Mouse (Mus musculus) C2C12 (cell line): Measurements from ENCODE around the gene Syt17. TPM values are rescaled to one million over a fixed set of nuclear protein-coding genes. Genes with fewer than 3 reads are reported as not detected.

Experiments
- H3K27me3 ChIP-seq: one replicate; pipeline ENCODE4 v1.6.1; 2011; ENCODE audit not compliant: control insufficient read depth, insufficient read depth, insufficient read length
- H3K36me3 ChIP-seq: one replicate; pipeline ENCODE4 v1.6.1; 2011; ENCODE audit not compliant: control insufficient read depth, insufficient read depth
- H3K4me3 ChIP-seq: one replicate; pipeline ENCODE4 v1.5.1; 2011; ENCODE audit warnings: mild to moderate bottlenecking, control low read depth; ENCODE audit not compliant: poor library complexity, insufficient read depth, severe bottlenecking
- H3K79me2 ChIP-seq: one replicate; pipeline ENCODE4 v1.6.1; 2011; ENCODE audit not compliant: control insufficient read depth, insufficient read depth
- H3K79me3 ChIP-seq: one replicate; pipeline ENCODE4 v1.6.1; 2011; ENCODE audit warnings: low read depth, control low read depth
- H3ac ChIP-seq: one replicate; pipeline ENCODE3; 2011; ENCODE audit warnings: low read depth; ENCODE audit not compliant: control insufficient read depth, insufficient read length
- CEBPB ChIP-seq: IDR thresholded peaks from one replicate; pipeline ENCODE4 v1.6.1; 2011; ENCODE audit warnings: low read depth, mild to moderate bottlenecking, control low read depth, moderate library complexity
- CTCF ChIP-seq: IDR thresholded peaks from one replicate; pipeline ENCODE4 v1.5.1; 2011; ENCODE audit not compliant: control insufficient read depth, insufficient read depth, insufficient read length
- FOSL1 ChIP-seq: IDR thresholded peaks from one replicate; pipeline ENCODE4 v1.8.0; 2011; ENCODE audit warnings: mild to moderate bottlenecking, low read length; ENCODE audit not compliant: poor library complexity, insufficient read depth, severe bottlenecking
- MAX ChIP-seq: IDR thresholded peaks from one replicate; pipeline ENCODE4 v1.6.1; 2011; ENCODE audit warnings: mild to moderate bottlenecking, control low read depth
- MYOD1 ChIP-seq: IDR thresholded peaks from one replicate; pipeline ENCODE4 v1.6.1; 2011; ENCODE audit warnings: low read depth; ENCODE audit not compliant: control insufficient read depth, insufficient read length
- MYOG ChIP-seq: IDR thresholded peaks from one replicate; pipeline ENCODE4 v1.6.1; 2011; ENCODE audit not compliant: control insufficient read depth, insufficient read length; ENCODE audit errors: extremely low read depth
- USF1 ChIP-seq: IDR thresholded peaks from one replicate; pipeline ENCODE4 v1.6.1; 2011; ENCODE audit warnings: low read depth, mild to moderate bottlenecking, control low read depth, moderate library complexity
- polyA plus RNA-seq: library from polyadenylated mRNA; unstranded; fragments of >200 nt; fragmentation: generic; extraction: Trizol; gene quantifications from one replicate; pipeline ENCODE4 v1.2.1, GENCODE M21; 2012; ENCODE audit warnings: missing spikeins

Gene Syt17
- polyA plus RNA-seq, 1 experiment = 5.3 TPM

DNA sequence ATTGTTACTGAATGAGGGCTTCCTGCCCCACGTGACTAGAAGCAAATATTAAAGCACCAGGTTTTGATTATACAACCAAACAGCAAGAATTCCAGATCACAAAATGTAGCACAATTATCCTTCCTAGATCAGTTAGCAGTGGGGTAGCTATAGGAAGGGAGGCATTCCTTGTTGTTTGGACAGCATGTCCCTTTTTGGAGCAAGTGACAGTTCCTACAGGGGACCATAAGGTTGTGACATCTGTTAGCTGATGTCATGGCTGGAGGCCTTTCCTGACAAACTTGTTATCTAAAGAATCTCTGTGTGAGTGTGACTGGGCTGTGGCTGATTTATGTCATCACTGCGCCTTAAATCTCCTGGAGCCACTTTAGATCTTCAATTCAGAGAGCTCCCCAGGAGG is 97.2 kb downstream of the Syt17 start:
- H3ac ChIP-seq = no peak overlapping the region
- no peaks in the 10 kb centered on the region for H3K79me3 ChIP-seq
- no peak for TF ChIP-seq USF1
- no peak for TF ChIP-seq FOSL1
- TF ChIP-seq MAX = no peak
- no peak for TF ChIP-seq CTCF
- TF ChIP-seq MYOG = no peak
- no peak for TF ChIP-seq CEBPB
- TF ChIP-seq MYOD1 = no peak
- no peaks in the 10 kb centered on the region for H3K27me3 ChIP-seq
- no peak overlapping the region for H3K4me3 ChIP-seq
- no peaks in the 10 kb centered on the region for H3K36me3 ChIP-seq
- no peaks in the 10 kb centered on the region for H3K79me2 ChIP-seq

DNA sequence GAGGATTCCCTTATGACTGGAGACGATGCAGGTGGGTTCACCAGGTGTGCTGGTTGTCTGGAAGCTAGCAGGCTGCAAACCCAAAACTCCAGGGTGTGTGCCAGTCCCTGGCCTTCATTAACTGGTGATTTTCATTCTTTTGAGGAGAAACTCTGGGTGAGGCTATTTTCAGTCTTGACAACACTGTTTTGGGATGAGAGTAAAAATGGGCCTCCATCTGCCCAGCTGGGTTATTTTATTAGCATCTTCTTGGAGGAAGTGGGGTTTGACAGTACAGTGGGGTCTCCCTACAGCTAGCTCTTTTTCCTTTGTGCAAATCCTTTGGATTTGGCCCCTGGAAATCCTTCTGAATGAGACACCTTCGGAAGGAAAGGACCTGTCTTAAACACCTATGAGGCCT is 101.1 kb downstream of the Syt17 start:
- H3K36me3 ChIP-seq = no peaks in the 10 kb centered on the region
- no peak overlapping the region for H3K4me3 ChIP-seq
- no peak overlapping the region for H3ac ChIP-seq
- no peaks in the 10 kb centered on the region for H3K27me3 ChIP-seq
- TF ChIP-seq MYOG = no peak
- no peaks in the 10 kb centered on the region for H3K79me3 ChIP-seq
- no peaks in the 10 kb centered on the region for H3K79me2 ChIP-seq

DNA sequence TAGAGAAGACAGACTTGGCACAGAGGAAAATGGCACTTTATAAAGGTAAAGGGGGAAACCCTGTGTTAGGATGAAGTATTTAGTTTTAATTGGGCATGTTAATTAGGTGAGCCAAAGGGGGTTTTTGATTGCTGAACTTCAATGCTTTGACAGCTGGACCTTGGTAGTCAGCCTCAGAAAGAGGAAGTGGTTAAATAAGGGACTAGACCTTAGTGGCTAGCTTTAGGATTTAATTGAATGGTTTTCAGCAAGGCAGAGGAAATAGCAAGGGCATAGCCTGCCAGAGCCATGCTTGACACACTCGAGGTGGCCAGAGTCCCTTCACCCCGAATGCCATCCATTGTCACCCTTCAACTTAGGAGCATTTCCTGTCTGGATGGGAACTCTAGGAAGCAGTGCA is 101.6 kb downstream of the Syt17 start:
- H3K79me3 ChIP-seq = no peaks in the 10 kb centered on the region
- no peaks in the 10 kb centered on the region for H3K27me3 ChIP-seq
- TF ChIP-seq USF1 (no peak), FOSL1 (no peak), MYOD1 (no peak), MAX (no peak), MYOG (no peak), CTCF (no peak), CEBPB (no peak)
- H3K79me2 ChIP-seq = no peaks in the 10 kb centered on the region
- H3K36me3 ChIP-seq = no peaks in the 10 kb centered on the region
- no peak overlapping the region for H3K4me3 ChIP-seq
- no peak overlapping the region for H3ac ChIP-seq

DNA sequence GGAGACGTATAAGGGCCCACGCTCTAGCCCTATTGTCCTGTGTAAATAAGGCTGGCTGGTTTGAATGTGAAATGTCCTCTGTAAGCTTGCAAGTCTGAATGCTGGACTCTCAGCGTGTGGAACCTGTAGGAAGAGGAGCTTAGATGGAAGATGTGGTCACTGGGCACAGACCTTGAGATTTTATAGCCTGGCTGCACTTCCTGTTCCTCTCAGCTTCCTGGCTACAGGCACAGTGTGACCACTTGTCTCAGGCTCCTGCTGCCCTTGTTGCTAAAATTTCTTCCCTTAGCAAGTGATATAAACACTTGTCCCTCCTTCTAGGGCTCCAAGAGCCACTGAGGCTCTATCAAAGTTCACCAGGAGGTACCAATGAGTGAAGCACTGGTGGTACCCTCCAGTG is 102.6 kb downstream of the Syt17 start:
- Histone ChIP-seq H3ac (no peak overlapping the region), H3K27me3 (no peaks in the 10 kb centered on the region), H3K4me3 (no peak overlapping the region), H3K36me3 (no peaks in the 10 kb centered on the region), H3K79me3 (no peaks in the 10 kb centered on the region), H3K79me2 (no peaks in the 10 kb centered on the region)
- TF ChIP-seq CTCF = no peak
- no peak for TF ChIP-seq MYOD1

DNA sequence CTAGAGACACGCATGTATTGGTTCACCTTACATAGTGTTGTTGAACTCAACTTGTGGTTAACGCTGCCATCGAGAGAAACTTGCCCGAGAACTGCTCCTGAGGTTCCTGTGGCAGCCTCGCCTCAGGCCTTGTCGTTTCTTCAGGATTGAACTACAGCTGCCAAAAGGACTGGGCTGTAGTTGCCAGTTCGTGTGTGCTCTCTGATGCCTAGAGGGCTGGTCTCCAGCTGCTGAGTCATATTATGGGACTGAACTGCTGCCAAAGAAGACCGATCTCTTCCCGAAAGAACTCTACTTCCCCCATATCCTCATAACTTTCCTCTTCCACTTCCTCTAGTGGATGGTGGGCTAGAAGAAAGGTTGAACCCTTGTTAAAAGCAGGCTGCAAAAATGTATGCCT is 103.3 kb downstream of the Syt17 start:
- Histone ChIP-seq H3K36me3 (no peaks in the 10 kb centered on the region), H3K79me2 (no peaks in the 10 kb centered on the region), H3K4me3 (no peak overlapping the region), H3K79me3 (no peaks in the 10 kb centered on the region), H3K27me3 (no peaks in the 10 kb centered on the region), H3ac (no peak overlapping the region)
- TF ChIP-seq FOSL1 = no peak

Other genes with a start within 250 kb of the Syt17 start
- gene Smg1, start 204.6 kb downstream of the Syt17 start, polyA plus RNA-seq = 9.3 TPM
- 23.0 TPM for gene Itpripl2, start 43.8 kb upstream of the Syt17 start, polyA plus RNA-seq
- gene Coq7, start 85.1 kb upstream of the Syt17 start, polyA plus RNA-seq = 66.1 TPM
- gene Tmc7, start 136.5 kb upstream of the Syt17 start, polyA plus RNA-seq = not detected
- gene Tmc5, start 149.1 kb upstream of the Syt17 start, polyA plus RNA-seq = not detected